In the genomic region with DNA sequence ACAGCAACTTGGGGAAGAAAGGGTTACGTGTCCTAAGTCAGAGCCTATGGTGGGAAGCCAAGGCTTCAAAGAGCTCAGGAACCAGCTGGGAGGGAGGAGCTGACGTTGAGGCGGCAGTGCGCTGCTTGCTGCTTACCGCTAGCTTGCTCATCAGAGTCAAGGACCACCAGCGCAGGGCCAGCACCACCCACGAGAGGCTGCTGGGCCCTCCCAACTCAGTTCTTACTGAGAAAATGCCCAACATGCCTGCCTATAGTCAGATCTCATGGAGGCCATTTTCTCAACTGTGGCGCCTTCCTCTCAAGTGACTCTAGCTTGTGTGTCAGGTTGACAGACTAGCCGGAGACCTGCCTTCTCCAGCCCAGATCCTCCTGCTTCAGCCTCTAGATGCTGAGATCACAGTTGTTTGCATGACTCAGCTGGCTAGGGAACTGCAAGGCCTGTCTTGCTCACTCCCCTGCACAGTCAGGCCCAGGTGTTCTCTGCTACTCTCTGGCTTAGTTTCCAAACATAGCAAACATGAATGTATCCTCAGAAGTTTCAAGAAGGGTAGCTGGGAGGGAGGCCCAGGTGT, we compare ENCODE assay signal across 8 mouse cellular contexts. TPM values are rescaled to one million over a fixed set of nuclear protein-coding genes. Genes with fewer than 3 reads are reported as not detected.
A peak's percentile ranks its signal among the peaks of the same experiment; 100 is the strongest.
DNase-seq lines count a peak whose midpoint lies in the region; ATAC-seq and TF ChIP-seq lines count a peak whose summit lies in the region.

No protein-coding gene starts in this region.

- H3K27ac ChIP-seq in heart, adult 2 months = peak overlapping the region; percentile 92
- peak overlapping the region; percentile 57 for H3K27ac ChIP-seq in limb, embryonic 15.5 days
- peak overlapping the region; percentile 59 for H3K27ac ChIP-seq in neural tube, embryonic 13.5 days (replicated peaks)

- intact Hi-C loops in heart, adult 2 months (cut with DNase I) = no loop called here
- intact Hi-C loops in heart, postnatal 36 days (cut with DNase I) = no loop called here

- H3K4me2 ChIP-seq in limb, embryonic 15.5 days = 0 out of 2 replicates have a peak overlapping the region, but pooled peaks have one; percentile 11
- no peak overlapping the region for H3K4me2 ChIP-seq in neural tube, embryonic 13.5 days

- DNase-seq in heart, adult 2 months = no peak
- DNase-seq in heart, postnatal 36 days = no peak
- DNase-seq in ZHBTc4 (ENCODE audit: low read depth, low spot score) = peak; percentile 73
- peak; percentile 61 for DNase-seq in forelimb bud, embryonic 11.5 days (ENCODE audit: low read depth, low spot score)
- no peak for DNase-seq in left cerebral cortex, adult 9 months (ENCODE audit: low spot score in 2 of 2)
- DNase-seq in urinary bladder, postnatal 4 days (ENCODE audit: low spot score in 2 of 2) = no peak

- peak; percentile 45; the same call in 1 of the 2 replicates for TF ChIP-seq POLR2A in heart, adult 2 months (IDR thresholded peaks at IDR 0.05; ENCODE audit: insufficient read depth, low read depth, low read length)

- WGBS in heart, adult 2 months = 15% methylated on average over 9 of the region's 9 CpGs
- 25% methylated on average over 9 of the region's 9 CpGs for WGBS in limb, embryonic 15.5 days
- 19% methylated on average over 9 of the region's 9 CpGs for WGBS in neural tube, embryonic 13.5 days

- 0 out of 2 replicates have a peak overlapping the region, but pooled peaks have one; percentile 3 for H3K9ac ChIP-seq in heart, adult 2 months (ENCODE audit: low read depth, low read length)
- H3K9ac ChIP-seq in limb, embryonic 15.5 days = no peak overlapping the region
- no peak overlapping the region for H3K9ac ChIP-seq in neural tube, embryonic 13.5 days

- H3K36me3 ChIP-seq in heart, adult 2 months (ENCODE audit: control insufficient read depth, insufficient read depth, low read length) = peaks cover 45% of the 10 kb centered on the region
- peaks cover 7% of the 10 kb centered on the region; the same call in 1 of the 2 replicates for H3K36me3 ChIP-seq in limb, embryonic 15.5 days
- no peaks in the 10 kb centered on the region for H3K36me3 ChIP-seq in neural tube, embryonic 13.5 days

- peak overlapping the region; percentile 14; the same call in 1 of the 2 replicates for H3K4me3 ChIP-seq in heart, adult 2 months
- H3K4me3 ChIP-seq in limb, embryonic 15.5 days = no peak overlapping the region
- H3K4me3 ChIP-seq in neural tube, embryonic 13.5 days = no peak overlapping the region

- TF ChIP-seq EP300 in heart, adult 2 months (IDR thresholded peaks at IDR 0.05; ENCODE audit: insufficient read depth, low read depth, low read length) = peak; percentile 19; the same call in 1 of the 2 replicates

- no peak for TF ChIP-seq CTCF in heart, adult 2 months (IDR thresholded peaks at IDR 0.05)

- ATAC-seq in limb, embryonic 15.5 days (ENCODE audit: insufficient number of reproducible peaks, low FRiP score, low TSS enrichment, low read depth) = no peak
- ATAC-seq in neural tube, embryonic 13.5 days (ENCODE audit: low read depth) = no peak

- no peaks in the 10 kb centered on the region for H3K27me3 ChIP-seq in heart, adult 2 months (ENCODE audit: control insufficient read depth, insufficient read depth, low read length)
- no peaks in the 10 kb centered on the region for H3K27me3 ChIP-seq in limb, embryonic 15.5 days
- no peaks in the 10 kb centered on the region for H3K27me3 ChIP-seq in neural tube, embryonic 13.5 days

- no peaks in the 10 kb centered on the region for H3K9me3 ChIP-seq in limb, embryonic 15.5 days
- H3K9me3 ChIP-seq in neural tube, embryonic 13.5 days = no peaks in the 10 kb centered on the region

- no peaks in the 10 kb centered on the region for H3K79me2 ChIP-seq in heart, adult 2 months (replicated peaks; ENCODE audit: control insufficient read depth, insufficient read depth, low read length)

- H3K4me1 ChIP-seq in heart, adult 2 months (ENCODE audit: control insufficient read depth, insufficient read depth, low read length) = peaks cover 29% of the 10 kb centered on the region
- peaks cover 37% of the 10 kb centered on the region for H3K4me1 ChIP-seq in limb, embryonic 15.5 days
- H3K4me1 ChIP-seq in neural tube, embryonic 13.5 days (replicated peaks) = peaks cover 34% of the 10 kb centered on the region

RNA-seq across cellular contexts. Expression of a gene that starts 51.7 kb away (rescaled TPM):
- 1 to 10 TPM; 7.7 to 8.4 TPM for total RNA-seq in heart, adult 2 months (2021)
- polyA plus RNA-seq in heart, adult 2 months (2012; rRNA removed) = 7.0 and 9.3 TPM in 2 replicates
- total RNA-seq in heart, postnatal 36 days (2021) = 10 to 100 TPM; 11.4 to 11.7 TPM
- polyA plus RNA-seq in limb, embryonic 15.5 days (2015; fragmentation: Nextera tagmentation; extraction: Ambion mirVana) = 28.4 and 31.3 TPM in 2 replicates
- polyA plus RNA-seq in neural tube, embryonic 13.5 days (2015; fragmentation: Nextera tagmentation; extraction: Ambion mirVana) = 21.1 and 23.3 TPM in 2 replicates

RNA-seq across cellular contexts. Expression of a gene that starts 52.1 kb away (rescaled TPM):
- 10 to 100 TPM; 57.2 to 70.0 TPM for total RNA-seq in heart, adult 2 months (2021)
- polyA plus RNA-seq in heart, adult 2 months (2012; rRNA removed) = 95.6 and 113 TPM in 2 replicates
- 10 to 100 TPM; 69.0 to 72.9 TPM for total RNA-seq in heart, postnatal 36 days (2021)
- 81.6 and 85.1 TPM in 2 replicates for polyA plus RNA-seq in limb, embryonic 15.5 days (2015; fragmentation: Nextera tagmentation; extraction: Ambion mirVana)
- 66.7 and 69.8 TPM in 2 replicates for polyA plus RNA-seq in neural tube, embryonic 13.5 days (2015; fragmentation: Nextera tagmentation; extraction: Ambion mirVana)

RNA-seq across cellular contexts. Expression of a gene that starts 54.3 kb away (rescaled TPM):
- total RNA-seq in heart, adult 2 months (2021) = 1 to 10 TPM; 2.8 TPM
- 7.9 and 8.2 TPM in 2 replicates for polyA plus RNA-seq in heart, adult 2 months (2012; rRNA removed)
- total RNA-seq in heart, postnatal 36 days (2021) = 1 to 10 TPM; 3.4 to 4.2 TPM
- 3.4 and 5.2 TPM in 2 replicates for polyA plus RNA-seq in limb, embryonic 15.5 days (2015; fragmentation: Nextera tagmentation; extraction: Ambion mirVana)
- 1.6 and 2.3 TPM in 2 replicates for polyA plus RNA-seq in neural tube, embryonic 13.5 days (2015; fragmentation: Nextera tagmentation; extraction: Ambion mirVana)

Comparison
In these comparisons a context has a peak if more than half of its experiments do, and no peak if none do; other contexts are left out.
1. DNase-seq: peak in ZHBTc4 (single experiment) and forelimb bud, embryonic 11.5 days (single experiment); none in heart, adult 2 months (0 of 2), heart, postnatal 36 days (0 of 2), left cerebral cortex, adult 9 months (0 of 2) and urinary bladder, postnatal 4 days (0 of 2).
2. Peak in every context shown above with its lines, with median percentiles within 50 percentile points of each other: H3K27ac ChIP-seq.